Mouse (Mus musculus) midbrain, embryonic 12.5 days (tissue): ENCODE results near the gene Olfr1418. TPM values are rescaled to one million over a fixed set of nuclear protein-coding genes. Genes with fewer than 3 reads are reported as not detected.
"Not testable (repeated sequence)": the region's sequence is repeated elsewhere in the genome, so short reads cannot be mapped to it uniquely, and the experiment has no call there.

Experiments
- ATAC-seq: fragments of 200-750 bp; cut with Nextera tagmentation; 2 replicates; pipeline ENCODE4 v1.8.0; 2017; ENCODE audit warnings: low read depth, moderate TSS enrichment, moderate library complexity; ENCODE audit not compliant: low FRiP score
- H3K27ac ChIP-seq: fragments of 300-500 bp; sonication (generic); replicated peaks from 2 replicates; pipeline ENCODE4 v1.5.1; 2016; ENCODE audit warnings: mild to moderate bottlenecking
- H3K27me3 ChIP-seq: fragments of 300-500 bp; sonication (generic); 2 replicates; pipeline ENCODE4 v1.6.1; 2016; ENCODE audit warnings: mild to moderate bottlenecking
- H3K36me3 ChIP-seq: fragments of 300-500 bp; sonication (generic); 2 replicates; pipeline ENCODE4 v1.6.1; 2016
- H3K4me1 ChIP-seq: fragments of 300-500 bp; sonication (generic); 2 replicates; pipeline ENCODE4 v1.6.1; 2016
- H3K4me2 ChIP-seq: fragments of 300-500 bp; sonication (generic); replicated peaks from 2 replicates; pipeline ENCODE4 v1.6.1; 2016; ENCODE audit warnings: mild to moderate bottlenecking, moderate library complexity
- H3K4me3 ChIP-seq: fragments of 300-500 bp; sonication (generic); 2 replicates; pipeline ENCODE4 v1.5.1; 2016; ENCODE audit warnings: mild to moderate bottlenecking
- H3K9ac ChIP-seq: fragments of 300-500 bp; sonication (generic); replicated peaks from 2 replicates; pipeline ENCODE4 v1.6.1; 2016; ENCODE audit warnings: mild to moderate bottlenecking, moderate library complexity
- H3K9me3 ChIP-seq: fragments of 300-500 bp; sonication (generic); 2 replicates; pipeline ENCODE4 v1.6.1; 2016; ENCODE audit warnings: mild to moderate bottlenecking
- WGBS: fragments of 180-500 bp; shearing (Covaris S2); methylation state at CpG from one replicate; pipeline ENCODE4 v1.1.7; 2016; 5-methylcytosine and 5-hydroxymethylcytosine counted together
- polyA plus RNA-seq: library from polyadenylated mRNA; unstranded; fragments of >200 nt; fragmentation: Nextera tagmentation; extraction: Ambion mirVana; gene quantifications from 2 replicates; pipeline ENCODE4 v1.2.1, GENCODE M21; 2016

The Olfr1418 gene
- not detected in 2 replicates for polyA plus RNA-seq

GRCm38 (mm10) chr19:11860966-11861365 is at the start of gene Olfr1418:
Gene Olfr1418 (minus strand): TSS chr19:11861066.
- Histone ChIP-seq H3K27ac (no peak within 1 kb of the TSS), H3K4me1 (no peaks in the 10 kb centered on the region), H3K9ac (no peak within 1 kb of the TSS), H3K4me2 (no peak within 1 kb of the TSS), H3K27me3 (no peaks in the 10 kb centered on the region), H3K9me3 (no peaks in the 10 kb centered on the region), H3K4me3 (no peak within 1 kb of the TSS), H3K36me3 (no peaks in the 10 kb centered on the region)
- 100% methylated on average over 1 of the region's 1 CpGs for WGBS
- no peak for ATAC-seq

GRCm38 (mm10) chr19:11886265-11886664 is 25.4 kb upstream of the Olfr1418 start, which contains the start of gene Olfr1420:
Gene Olfr1420 (plus strand): TSS chr19:11886565.
- H3K27me3 ChIP-seq = no peaks in the 10 kb centered on the region
- WGBS = 39% methylated on average over 1 of the region's 1 CpGs
- no peak within 1 kb of the TSS for H3K4me3 ChIP-seq
- H3K9ac ChIP-seq = no peak within 1 kb of the TSS
- H3K4me2 ChIP-seq = no peak within 1 kb of the TSS
- no peaks in the 10 kb centered on the region for H3K4me1 ChIP-seq
- H3K27ac ChIP-seq = no peak within 1 kb of the TSS
- no peak for ATAC-seq
- H3K9me3 ChIP-seq = no peaks in the 10 kb centered on the region
- H3K36me3 ChIP-seq = no peaks in the 10 kb centered on the region

GRCm38 (mm10) chr19:11878404-11878803 is 17.5 kb upstream of the Olfr1418 start:
- H3K36me3 ChIP-seq, ATAC-seq, H3K4me2 ChIP-seq, H3K9ac ChIP-seq, H3K4me1 ChIP-seq, H3K4me3 ChIP-seq, H3K9me3 ChIP-seq, H3K27me3 ChIP-seq, H3K27ac ChIP-seq: not testable (repeated sequence)
- WGBS = 64% methylated on average over 22 of the region's 22 CpGs

- no peaks in the 10 kb centered on the region for H3K36me3 ChIP-seq
- no peaks in the 10 kb centered on the region for H3K4me1 ChIP-seq
- no peak within 1 kb of the TSS for H3K4me3 ChIP-seq
- no peak within 1 kb of the TSS for H3K27ac ChIP-seq
- no peak for ATAC-seq
- no peaks in the 10 kb centered on the region for H3K9me3 ChIP-seq
- H3K4me2 ChIP-seq = no peak within 1 kb of the TSS
- 44% methylated on average over 1 of the region's 1 CpGs for WGBS
- H3K27me3 ChIP-seq = no peaks in the 10 kb centered on the region
- H3K9ac ChIP-seq = no peak within 1 kb of the TSS
Measured at GRCm38 (mm10) chr19:11875006-11875405, 14.1 kb upstream of the Olfr1418 start, which contains the start of gene Olfr1419. Gene Olfr1419 (minus strand): TSS chr19:11875106.

DNA sequence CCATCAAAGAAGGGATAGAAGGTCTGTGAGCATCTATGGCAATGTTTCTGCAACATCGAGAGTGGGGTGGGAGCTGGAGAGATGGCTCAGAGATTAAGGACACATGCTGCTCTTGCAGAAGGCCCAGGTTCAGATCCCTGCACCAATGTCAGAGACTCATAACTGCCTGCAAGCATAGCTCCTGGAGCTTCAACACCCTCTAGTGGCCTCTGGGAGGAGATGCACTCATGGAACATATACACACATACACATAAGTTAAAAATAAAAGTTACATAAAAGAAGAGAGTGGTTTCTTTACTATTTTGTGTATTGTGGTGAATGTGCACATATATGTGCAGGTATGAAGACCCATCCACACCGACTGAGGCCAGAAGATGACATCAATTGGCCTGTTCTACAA is 7.0 kb upstream of the Olfr1418 start:
- no peaks in the 10 kb centered on the region for H3K36me3 ChIP-seq
- no peak overlapping the region for H3K27ac ChIP-seq
- WGBS = 75% methylated on average over 2 of the region's 2 CpGs
- H3K27me3 ChIP-seq = no peaks in the 10 kb centered on the region
- H3K4me3 ChIP-seq = no peak overlapping the region
- no peak for ATAC-seq
- no peaks in the 10 kb centered on the region for H3K4me1 ChIP-seq
- no peaks in the 10 kb centered on the region for H3K9me3 ChIP-seq
- no peak overlapping the region for H3K4me2 ChIP-seq
- H3K9ac ChIP-seq = no peak overlapping the region

GRCm38 (mm10) chr19:11856506-11856905 is 4.4 kb downstream of the Olfr1418 start:
- WGBS = 78% methylated on average over 6 of the region's 6 CpGs
- Histone ChIP-seq H3K9ac (no peak overlapping the region), H3K4me2 (no peak overlapping the region), H3K4me1 (no peaks in the 10 kb centered on the region), H3K4me3 (no peak overlapping the region), H3K9me3 (no peaks in the 10 kb centered on the region), H3K27me3 (no peaks in the 10 kb centered on the region), H3K36me3 (no peaks in the 10 kb centered on the region), H3K27ac (no peak overlapping the region)
- ATAC-seq = no peak

DNA sequence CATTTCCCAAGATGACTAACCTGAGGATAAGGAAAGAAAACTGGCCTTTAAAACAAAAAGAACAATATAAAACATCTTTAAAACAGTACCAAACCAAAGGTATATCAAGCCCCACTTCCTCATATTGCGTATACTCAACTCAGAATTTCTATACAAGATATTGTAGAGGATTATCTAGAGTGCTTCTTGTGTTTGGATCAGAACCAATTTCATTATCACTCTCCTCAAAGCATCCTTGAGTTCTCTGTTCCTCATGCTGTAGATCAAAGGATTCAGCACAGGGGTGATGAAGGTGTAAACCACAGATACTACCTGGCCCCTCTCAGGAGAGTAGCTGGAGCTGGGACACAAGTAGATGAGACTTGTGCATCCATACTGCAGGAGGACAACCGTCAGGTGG is 6.0 kb downstream of the Olfr1418 start:
- no peaks in the 10 kb centered on the region for H3K36me3 ChIP-seq
- no peak overlapping the region for H3K4me3 ChIP-seq
- no peak for ATAC-seq
- no peaks in the 10 kb centered on the region for H3K27me3 ChIP-seq
- WGBS = 81% methylated on average over 2 of the region's 2 CpGs
- no peak overlapping the region for H3K4me2 ChIP-seq
- no peaks in the 10 kb centered on the region for H3K9me3 ChIP-seq
- no peak overlapping the region for H3K27ac ChIP-seq
- H3K4me1 ChIP-seq = no peaks in the 10 kb centered on the region
- H3K9ac ChIP-seq = no peak overlapping the region

GRCm38 (mm10) chr19:11852652-11853051 is 8.2 kb downstream of the Olfr1418 start:
- no peaks in the 10 kb centered on the region for H3K27me3 ChIP-seq
- H3K4me1 ChIP-seq = no peaks in the 10 kb centered on the region
- H3K9ac ChIP-seq = no peak overlapping the region
- no peak overlapping the region for H3K4me2 ChIP-seq
- no peaks in the 10 kb centered on the region for H3K9me3 ChIP-seq
- H3K4me3 ChIP-seq = no peak overlapping the region
- WGBS = 74% methylated on average over 4 of the region's 4 CpGs
- no peak for ATAC-seq
- no peak overlapping the region for H3K27ac ChIP-seq
- no peaks in the 10 kb centered on the region for H3K36me3 ChIP-seq

GRCm38 (mm10) chr19:11846333-11846732 is 14.5 kb downstream of the Olfr1418 start:
- no peak overlapping the region for H3K4me3 ChIP-seq
- no peaks in the 10 kb centered on the region for H3K4me1 ChIP-seq
- no peaks in the 10 kb centered on the region for H3K36me3 ChIP-seq
- no peak overlapping the region for H3K9ac ChIP-seq
- H3K27ac ChIP-seq = no peak overlapping the region
- no peaks in the 10 kb centered on the region for H3K9me3 ChIP-seq
- no peak overlapping the region for H3K4me2 ChIP-seq
- WGBS = 80% methylated on average over 4 of the region's 4 CpGs
- no peak for ATAC-seq
- H3K27me3 ChIP-seq = no peaks in the 10 kb centered on the region

DNA sequence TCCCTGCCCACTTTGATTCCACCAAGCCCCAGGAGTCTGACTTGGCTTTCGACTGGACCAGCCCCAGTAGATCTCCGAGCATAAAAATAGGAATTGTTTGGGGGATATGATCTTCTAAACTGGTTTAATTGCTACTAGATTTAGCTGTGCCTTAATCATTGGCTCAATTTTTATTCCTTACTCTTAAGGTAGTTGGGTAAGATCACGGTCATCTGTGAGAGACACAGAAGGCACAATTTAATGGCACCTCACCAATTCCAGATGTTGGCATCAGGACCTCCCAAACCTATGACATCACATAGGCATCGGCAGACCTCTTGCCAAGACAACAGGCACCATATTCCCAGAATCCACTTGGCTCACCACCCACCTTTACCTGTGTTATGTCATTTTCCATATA is 21.7 kb downstream of the Olfr1418 start, which contains the start of gene Olfr1417:
Gene Olfr1417, minus strand, starts transcription at position 101 of the 400 bp plus-strand sequence.
- no peak within 1 kb of the TSS for H3K4me3 ChIP-seq
- 89% methylated on average over 4 of the region's 4 CpGs for WGBS
- H3K27ac ChIP-seq = no peak within 1 kb of the TSS
- ATAC-seq = no peak
- no peaks in the 10 kb centered on the region for H3K27me3 ChIP-seq
- H3K36me3 ChIP-seq = no peaks in the 10 kb centered on the region
- H3K9ac ChIP-seq = no peak within 1 kb of the TSS
- no peaks in the 10 kb centered on the region for H3K4me1 ChIP-seq
- no peak within 1 kb of the TSS for H3K4me2 ChIP-seq
- no peaks in the 10 kb centered on the region for H3K9me3 ChIP-seq

GRCm38 (mm10) chr19:11823346-11824065 is 37.4 kb downstream of the Olfr1418 start:
- no peak overlapping the region for H3K4me3 ChIP-seq
- peaks cover 13% of the 10 kb centered on the region for H3K4me1 ChIP-seq
- H3K27me3 ChIP-seq = 0 out of 2 replicates have a peak, but pooled peaks cover 8% of the 10 kb centered on the region
- no peak for ATAC-seq
- H3K36me3 ChIP-seq = no peaks in the 10 kb centered on the region
- H3K9me3 ChIP-seq = no peaks in the 10 kb centered on the region
- no peak overlapping the region for H3K9ac ChIP-seq
- 32% methylated on average over 4 of the region's 4 CpGs for WGBS
- H3K27ac ChIP-seq = no peak overlapping the region
- H3K4me2 ChIP-seq = no peak overlapping the region

DNA sequence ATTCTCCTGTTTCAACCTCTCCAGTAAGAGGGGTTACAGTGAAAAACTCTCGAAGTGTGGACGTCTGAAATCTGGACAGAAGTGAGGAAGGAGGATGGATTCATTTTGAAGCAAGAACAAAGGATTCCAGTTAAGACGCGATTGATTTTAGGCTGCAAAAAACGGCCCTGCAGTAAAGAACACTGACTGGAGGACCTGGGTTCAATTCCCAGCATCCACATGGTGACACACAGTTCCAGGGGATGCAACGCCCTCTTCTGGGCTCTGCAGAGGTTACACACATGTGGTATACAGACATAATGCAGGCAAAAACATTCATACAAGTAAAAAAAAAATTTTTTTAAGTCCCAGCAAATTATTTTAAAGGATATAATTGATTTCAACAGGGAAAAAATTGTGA is 40.7 kb downstream of the Olfr1418 start:
- peak overlapping the region; percentile 77 for H3K4me2 ChIP-seq
- H3K36me3 ChIP-seq = no peaks in the 10 kb centered on the region
- ATAC-seq = no peak

More for the DNA sequence above, 40.7 kb downstream of the Olfr1418 start:
- peak overlapping the region; percentile 64 for H3K4me3 ChIP-seq
- no peak overlapping the region for H3K27ac ChIP-seq
- peaks cover 34% of the 10 kb centered on the region for H3K27me3 ChIP-seq
- no peaks in the 10 kb centered on the region for H3K9me3 ChIP-seq
- H3K9ac ChIP-seq = no peak overlapping the region; the same call in 1 of the 2 replicates
- peaks cover 19% of the 10 kb centered on the region for H3K4me1 ChIP-seq
- 40% methylated on average over 6 of the region's 6 CpGs for WGBS
